In the genomic region with DNA sequence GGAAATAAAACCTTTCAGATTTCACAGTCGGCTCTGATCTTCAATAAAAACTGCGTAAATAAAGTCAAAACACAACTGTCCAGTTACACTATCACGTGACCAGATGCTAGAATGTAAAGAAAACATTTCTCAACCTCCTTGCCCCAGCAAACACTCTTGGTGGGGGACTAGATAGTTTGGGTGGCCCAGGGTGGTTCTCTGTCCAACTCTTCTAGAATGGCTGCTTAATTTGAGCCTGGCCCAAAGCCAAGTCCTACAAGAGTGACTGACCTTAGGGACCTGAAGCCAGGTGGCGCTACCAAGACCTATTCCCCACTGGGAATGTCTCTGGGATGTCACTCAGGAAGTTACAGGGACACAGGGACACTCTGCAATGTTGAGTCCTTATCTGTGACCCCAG, we compare ENCODE assay signal across 8 mouse cellular contexts. TPM values are rescaled to one million over a fixed set of nuclear protein-coding genes. Genes with fewer than 3 reads are reported as not detected.
DNase-seq lines count a peak whose midpoint lies in the region; ATAC-seq and TF ChIP-seq lines count a peak whose summit lies in the region.

No protein-coding gene starts in this region.

- TF ChIP-seq EP300 in lung, postnatal 0 days (IDR thresholded peaks at IDR 0.05): no peak

- TF ChIP-seq CTCF in lung, postnatal 0 days (IDR thresholded peaks at IDR 0.05): peak; percentile 32

- intact Hi-C loops in gastrocnemius, postnatal 14 days (cut with DNase I; ENCODE audit: low total_unique reads): no loop called here

- no peaks in the 10 kb centered on the region for H3K9me3 ChIP-seq in lung, postnatal 0 days (ENCODE audit: low read length)
- no peaks in the 10 kb centered on the region for H3K9me3 ChIP-seq in embryonic facial prominence, embryonic 11.5 days (replicated peaks; ENCODE audit: control insufficient read depth, low read length)
- H3K9me3 ChIP-seq in hindbrain, embryonic 15.5 days: no peaks in the 10 kb centered on the region
- no peaks in the 10 kb centered on the region for H3K9me3 ChIP-seq in midbrain, embryonic 14.5 days (ENCODE audit: control insufficient read depth, low read length)

- no peaks in the 10 kb centered on the region for H3K36me3 ChIP-seq in lung, postnatal 0 days (ENCODE audit: insufficient read depth, low read length)
- H3K36me3 ChIP-seq in embryonic facial prominence, embryonic 11.5 days (replicated peaks; ENCODE audit: control insufficient read depth, insufficient read depth, low read depth, low read length): no peaks in the 10 kb centered on the region
- peaks cover 9% of the 10 kb centered on the region for H3K36me3 ChIP-seq in hindbrain, embryonic 15.5 days
- peaks cover 23% of the 10 kb centered on the region for H3K36me3 ChIP-seq in midbrain, embryonic 14.5 days (ENCODE audit: control insufficient read depth, insufficient read depth, low read length)

- peak overlapping the region; percentile 43 for H3K4me3 ChIP-seq in lung, postnatal 0 days (ENCODE audit: low read depth, low read length)
- peak overlapping the region; percentile 56 for H3K4me3 ChIP-seq in embryonic facial prominence, embryonic 11.5 days (ENCODE audit: low read depth, low read length)
- peak overlapping the region; percentile 55 for H3K4me3 ChIP-seq in hindbrain, embryonic 15.5 days
- peak overlapping the region; percentile 52 for H3K4me3 ChIP-seq in midbrain, embryonic 14.5 days (replicated peaks; ENCODE audit: low read depth, low read length)

- no peaks in the 10 kb centered on the region for H3K27me3 ChIP-seq in lung, postnatal 0 days (replicated peaks; ENCODE audit: insufficient read depth, low read length)
- no peaks in the 10 kb centered on the region for H3K27me3 ChIP-seq in embryonic facial prominence, embryonic 11.5 days (ENCODE audit: control insufficient read depth, insufficient read depth, low read length)
- peaks cover 4% of the 10 kb centered on the region; the same call in 1 of the 2 replicates for H3K27me3 ChIP-seq in hindbrain, embryonic 15.5 days
- H3K27me3 ChIP-seq in midbrain, embryonic 14.5 days (ENCODE audit: control insufficient read depth, insufficient read depth, low read length): no peaks in the 10 kb centered on the region

- H3K4me2 ChIP-seq in lung, postnatal 0 days (replicated peaks; ENCODE audit: low read depth, low read length): peak overlapping the region; percentile 75
- H3K4me2 ChIP-seq in embryonic facial prominence, embryonic 11.5 days (ENCODE audit: low read depth, low read length): peak overlapping the region; percentile 92
- H3K4me2 ChIP-seq in hindbrain, embryonic 15.5 days: peak overlapping the region; percentile 74
- H3K4me2 ChIP-seq in midbrain, embryonic 14.5 days (ENCODE audit: low read length): peak overlapping the region; percentile 84

- WGBS in lung, postnatal 0 days: 52% methylated on average over 4 of the region's 4 CpGs
- WGBS in embryonic facial prominence, embryonic 11.5 days: 52% methylated on average over 4 of the region's 4 CpGs
- WGBS in hindbrain, embryonic 15.5 days: 55% methylated on average over 4 of the region's 4 CpGs
- WGBS in midbrain, embryonic 14.5 days: 52% methylated on average over 4 of the region's 4 CpGs

- DNase-seq in lung, postnatal 0 days (ENCODE audit: low spot score): no peak
- DNase-seq in lung, postnatal 14 days: no peak
- DNase-seq in embryonic facial prominence, embryonic 11.5 days (ENCODE audit: low spot score): no peak
- peak; percentile 28 for DNase-seq in midbrain, embryonic 14.5 days
- DNase-seq in gastrocnemius, postnatal 14 days: no peak
- no peak for DNase-seq in urinary bladder, postnatal 10 days (ENCODE audit: low spot score)

- ATAC-seq in lung, postnatal 0 days: no peak
- no peak for ATAC-seq in embryonic facial prominence, embryonic 11.5 days (replicated peaks; ENCODE audit: insufficient number of reproducible peaks, low FRiP score, low TSS enrichment, low read depth)
- no peak for ATAC-seq in hindbrain, embryonic 15.5 days (ENCODE audit: low FRiP score, low read depth)
- ATAC-seq in midbrain, embryonic 14.5 days (ENCODE audit: low FRiP score, low TSS enrichment): no peak
- ATAC-seq in megakaryocyte progenitor cell, adult 5-6 weeks (replicated peaks; ENCODE audit: poor library complexity): no peak

- no peaks in the 10 kb centered on the region for H3K4me1 ChIP-seq in lung, postnatal 0 days (ENCODE audit: insufficient read depth, low read depth, low read length)
- no peaks in the 10 kb centered on the region for H3K4me1 ChIP-seq in embryonic facial prominence, embryonic 11.5 days (ENCODE audit: control insufficient read depth, insufficient read depth, low read length)
- H3K4me1 ChIP-seq in hindbrain, embryonic 15.5 days (replicated peaks): peaks cover 11% of the 10 kb centered on the region
- H3K4me1 ChIP-seq in midbrain, embryonic 14.5 days (ENCODE audit: control insufficient read depth, insufficient read depth, low read length): peaks cover 11% of the 10 kb centered on the region; the same call in 1 of the 2 replicates

- H3K9ac ChIP-seq in lung, postnatal 0 days (replicated peaks; ENCODE audit: low read depth): no peak overlapping the region
- H3K9ac ChIP-seq in embryonic facial prominence, embryonic 11.5 days (replicated peaks; ENCODE audit: low read length): peak overlapping the region; percentile 80
- H3K9ac ChIP-seq in hindbrain, embryonic 15.5 days: peak overlapping the region; percentile 66
- peak overlapping the region; percentile 67 for H3K9ac ChIP-seq in midbrain, embryonic 14.5 days (replicated peaks; ENCODE audit: low read length)

- peak overlapping the region; percentile 65 for H3K27ac ChIP-seq in lung, postnatal 0 days (ENCODE audit: low read length)
- 0 out of 2 replicates have a peak overlapping the region, but pooled peaks have one; percentile 83 for H3K27ac ChIP-seq in embryonic facial prominence, embryonic 11.5 days (replicated peaks; ENCODE audit: low read depth, low read length)
- H3K27ac ChIP-seq in hindbrain, embryonic 15.5 days (replicated peaks): peak overlapping the region; percentile 95
- H3K27ac ChIP-seq in midbrain, embryonic 14.5 days (replicated peaks; ENCODE audit: low read depth, low read length): peak overlapping the region; percentile 93

RNA-seq across cellular contexts. Expression of gene Pomc, which starts 5.8 kb away (rescaled TPM):
- polyA plus RNA-seq in lung, postnatal 0 days (2015; fragmentation: Nextera tagmentation; extraction: Ambion mirVana): 1.1 TPM in 2 replicates
- polyA plus RNA-seq in embryonic facial prominence, embryonic 11.5 days (2014; fragmentation: Nextera tagmentation; extraction: Ambion mirVana): 11.0 and 16.0 TPM in 2 replicates
- polyA plus RNA-seq in hindbrain, embryonic 15.5 days (2015; fragmentation: Nextera tagmentation; extraction: Ambion mirVana): 3.4 and 4.0 TPM in 2 replicates
- polyA plus RNA-seq in midbrain, embryonic 14.5 days (2014; fragmentation: Nextera tagmentation; extraction: Ambion mirVana): 4.5 and 5.4 TPM in 2 replicates
- under 1 TPM; 0.29 to 0.31 TPM for total RNA-seq in gastrocnemius, postnatal 14 days (2021)
- total RNA-seq in megakaryocyte progenitor cell, adult 5-6 weeks (2015): 0.83 and 1.2 TPM in 2 replicates
- total RNA-seq in megakaryocyte progenitor cell, adult 5-6 weeks (2017): 0.44 and 2.2 TPM in 2 replicates
